Comparison of ENCODE assay signal across 22 mouse cellular contexts in the genomic region with DNA sequence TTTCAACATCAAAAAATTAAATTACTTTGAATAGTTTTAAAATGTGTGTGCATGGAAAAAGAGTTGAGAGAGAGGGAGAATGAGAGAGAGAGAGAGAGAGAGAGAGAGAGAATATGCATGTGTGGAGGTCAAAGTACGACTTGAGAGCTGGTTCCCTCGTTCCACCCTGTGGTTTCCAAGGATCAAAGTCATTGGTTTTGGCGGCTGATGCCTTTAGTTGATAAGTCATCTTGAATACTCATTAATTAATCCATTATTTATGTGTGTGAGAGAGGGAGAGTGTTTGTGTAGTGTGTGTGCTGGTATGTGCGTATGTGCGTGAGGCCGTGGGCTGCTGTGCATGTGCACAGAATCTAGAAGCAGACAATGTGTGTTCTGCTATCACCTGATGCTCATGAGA.
DNase-seq lines count a peak whose midpoint lies in the region; ATAC-seq lines count a peak whose summit lies in the region.
"Had no signal": no experiment of that assay in that cellular context is flagged by ENCODE, and none has a peak within 500 bp of the region (broad histone marks: within the 10 kb centered on the region; RNA-seq: fewer than 3 reads in every experiment).

No protein-coding gene starts in this region.

- no peaks in the 10 kb centered on the region for H3K9me3 ChIP-seq in kidney, embryonic 14.5 days (ENCODE audit: control insufficient read depth, low read length)
- no peaks in the 10 kb centered on the region for H3K9me3 ChIP-seq in neural tube, embryonic 14.5 days (ENCODE audit: control insufficient read depth, low read length)
- no peaks in the 10 kb centered on the region for H3K9me3 ChIP-seq in neural tube, embryonic 15.5 days (replicated peaks)
- H3K9me3 ChIP-seq: embryonic facial prominence, embryonic 15.5 days; forebrain, embryonic 10.5 days; heart, embryonic 10.5 days; hindbrain, embryonic 12.5 days had no signal

- H3K36me3 ChIP-seq in kidney, embryonic 14.5 days (ENCODE audit: control insufficient read depth, insufficient read depth, low read length): no peaks in the 10 kb centered on the region
- H3K36me3 ChIP-seq in neural tube, embryonic 14.5 days (ENCODE audit: control insufficient read depth, insufficient read depth, low read length): no peaks in the 10 kb centered on the region
- no peaks in the 10 kb centered on the region for H3K36me3 ChIP-seq in neural tube, embryonic 15.5 days
- H3K36me3 ChIP-seq: embryonic facial prominence, embryonic 15.5 days; forebrain, embryonic 10.5 days; heart, embryonic 10.5 days; hindbrain, embryonic 12.5 days had no signal

- peaks cover 31% of the 10 kb centered on the region for H3K4me1 ChIP-seq in kidney, embryonic 14.5 days (ENCODE audit: control insufficient read depth, insufficient read depth, low read length)
- peaks cover 41% of the 10 kb centered on the region for H3K4me1 ChIP-seq in neural tube, embryonic 14.5 days (ENCODE audit: control insufficient read depth, insufficient read depth, low read length)
- peaks cover 51% of the 10 kb centered on the region for H3K4me1 ChIP-seq in neural tube, embryonic 15.5 days

- H3K27ac ChIP-seq in kidney, embryonic 14.5 days (ENCODE audit: low read depth, low read length): no peak overlapping the region
- H3K27ac ChIP-seq in neural tube, embryonic 14.5 days (ENCODE audit: low read depth, low read length): 0 out of 2 replicates have a peak overlapping the region, but pooled peaks have one; percentile 10
- no peak overlapping the region; the same call in 1 of the 2 replicates for H3K27ac ChIP-seq in neural tube, embryonic 15.5 days (replicated peaks)
- H3K27ac ChIP-seq: heart, embryonic 10.5 days had no signal

- no peak overlapping the region for H3K9ac ChIP-seq in kidney, embryonic 14.5 days (ENCODE audit: low read depth, low read length)
- H3K9ac ChIP-seq in neural tube, embryonic 14.5 days (replicated peaks; ENCODE audit: low read depth, low read length): no peak overlapping the region
- H3K9ac ChIP-seq in neural tube, embryonic 15.5 days (replicated peaks): no peak overlapping the region
- H3K9ac ChIP-seq: embryonic facial prominence, embryonic 15.5 days; hindbrain, embryonic 12.5 days had no signal

- H3K4me3 ChIP-seq in kidney, embryonic 14.5 days (ENCODE audit: low read length): no peak overlapping the region
- no peak overlapping the region for H3K4me3 ChIP-seq in neural tube, embryonic 14.5 days (ENCODE audit: low read depth, low read length)
- H3K4me3 ChIP-seq in neural tube, embryonic 15.5 days (replicated peaks): no peak overlapping the region
- H3K4me3 ChIP-seq: embryonic facial prominence, embryonic 15.5 days; erythroblast, embryonic 14.5 days; heart, embryonic 10.5 days; hindbrain, embryonic 12.5 days had no signal

- DNase-seq in kidney, adult 11 months: peak; percentile 66
- DNase-seq in kidney, postnatal 10 days: peak; percentile 15
- DNase-seq in left cerebral cortex, adult 18-20 months (ENCODE audit: low spot score in 2 of 2): no peak
- no peak for DNase-seq in spleen, postnatal 10 days (ENCODE audit: low spot score in 2 of 2)
- DNase-seq: adrenal gland, adult 2 months; adrenal gland, postnatal 25 days; embryo, embryonic 11 days; gastrocnemius, postnatal 10 days; heart, adult 18-20 months; heart, postnatal 10 days; heart, postnatal 4 days had no signal

- no peak for ATAC-seq in kidney, embryonic 14.5 days (ENCODE audit: low FRiP score, low TSS enrichment)
- no peak for ATAC-seq in neural tube, embryonic 14.5 days (ENCODE audit: low read depth)
- no peak for ATAC-seq in neural tube, embryonic 15.5 days (ENCODE audit: low FRiP score)
- ATAC-seq: forebrain, embryonic 14.5 days; Patski had no signal

- WGBS in kidney, embryonic 14.5 days: 62% methylated on average over 6 of the region's 6 CpGs
- WGBS in neural tube, embryonic 14.5 days: 65% methylated on average over 6 of the region's 6 CpGs
- WGBS in neural tube, embryonic 15.5 days: 63% methylated on average over 6 of the region's 6 CpGs

- no peaks in the 10 kb centered on the region for H3K27me3 ChIP-seq in kidney, embryonic 14.5 days (ENCODE audit: control insufficient read depth, insufficient read depth, low read length)
- no peaks in the 10 kb centered on the region for H3K27me3 ChIP-seq in neural tube, embryonic 14.5 days (ENCODE audit: control insufficient read depth, insufficient read depth, low read length)
- no peaks in the 10 kb centered on the region for H3K27me3 ChIP-seq in neural tube, embryonic 15.5 days (replicated peaks)
- H3K27me3 ChIP-seq: CH12.LX; embryonic facial prominence, embryonic 15.5 days; Patski had no signal

- no peak overlapping the region for H3K4me2 ChIP-seq in kidney, embryonic 14.5 days (replicated peaks; ENCODE audit: low read depth, low read length)
- no peak overlapping the region for H3K4me2 ChIP-seq in neural tube, embryonic 14.5 days (ENCODE audit: low read depth, low read length)
- no peak overlapping the region for H3K4me2 ChIP-seq in neural tube, embryonic 15.5 days
- H3K4me2 ChIP-seq: embryonic facial prominence, embryonic 15.5 days had no signal

Comparison
In these comparisons a context has a peak if more than half of its experiments do, and no peak if none do; other contexts are left out.
1. DNase-seq: peak in kidney, adult 11 months (single experiment) and kidney, postnatal 10 days (single experiment); none in left cerebral cortex, adult 18-20 months (0 of 2) and spleen, postnatal 10 days (0 of 2).